Mouse (Mus musculus) embryonic facial prominence, embryonic 14.5 days (tissue): ENCODE results near the gene Ost4. TPM values are rescaled to one million over a fixed set of nuclear protein-coding genes. Genes with fewer than 3 reads are reported as not detected.
A peak's percentile ranks its signal among the peaks of the same experiment; 100 is the strongest.

Experiments used
- ATAC-seq: fragments of 200-750 bp; cut with Nextera tagmentation; 2 replicates; pipeline ENCODE4 v1.8.0; 2017; ENCODE audit warnings: low read depth, moderate number of reproducible peaks, moderate TSS enrichment
- DNase-seq: peaks from one replicate; pipeline ENCODE4 v3.0.0-alpha.2; 2015; ENCODE audit warnings: low spot score
- H3K27ac ChIP-seq: fragments of 300-500 bp; sonication (generic); replicated peaks from 2 replicates; pipeline ENCODE4 v1.5.1; 2014; ENCODE audit warnings: low read depth, mild to moderate bottlenecking, low read length, moderate library complexity
- H3K27me3 ChIP-seq: fragments of 300-500 bp; sonication (generic); replicated peaks from 2 replicates; pipeline ENCODE4 v1.6.1; 2014; ENCODE audit warnings: low read length; ENCODE audit not compliant: control insufficient read depth, insufficient read depth
- H3K36me3 ChIP-seq: fragments of 300-500 bp; sonication (generic); 2 replicates; pipeline ENCODE4 v1.6.1; 2014; ENCODE audit warnings: low read length, mixed read lengths; ENCODE audit not compliant: control insufficient read depth, insufficient read depth
- H3K4me1 ChIP-seq: fragments of 300-500 bp; sonication (generic); 2 replicates; pipeline ENCODE4 v1.6.1; 2014; ENCODE audit warnings: antibody characterized with exemption, low read length; ENCODE audit not compliant: control insufficient read depth, insufficient read depth
- H3K4me2 ChIP-seq: fragments of 300-500 bp; sonication (generic); 2 replicates; pipeline ENCODE4 v1.6.1; 2014; ENCODE audit warnings: low read depth, mild to moderate bottlenecking, low read length, moderate library complexity, mixed read lengths
- H3K4me3 ChIP-seq: fragments of 300-500 bp; sonication (generic); 2 replicates; pipeline ENCODE4 v1.5.1; 2014; ENCODE audit warnings: low read depth, mild to moderate bottlenecking, low read length
- H3K9ac ChIP-seq: fragments of 300-500 bp; sonication (generic); 2 replicates; pipeline ENCODE4 v1.6.1; 2014; ENCODE audit warnings: low read depth, mild to moderate bottlenecking, low read length, moderate library complexity, mixed read lengths
- H3K9me3 ChIP-seq: fragments of 300-500 bp; sonication (generic); 2 replicates; pipeline ENCODE4 v1.6.1; 2016; ENCODE audit warnings: low read length; ENCODE audit not compliant: control insufficient read depth
- WGBS: fragments of 180-500 bp; shearing (Covaris S2); extraction: QIAGEN DNeasy Blood & Tissue Kit; methylation state at CpG from one replicate; pipeline ENCODE4 v1.1.7; 2014; 5-methylcytosine and 5-hydroxymethylcytosine counted together
- polyA plus RNA-seq: library from polyadenylated mRNA; unstranded; fragments of >200 nt; fragmentation: Nextera tagmentation; extraction: Ambion mirVana; gene quantifications from 2 replicates; pipeline ENCODE4 v1.2.1, GENCODE M21; 2014

The Ost4 gene
- polyA plus RNA-seq, 1 experiment from 2014 or later: 572 TPM

DNA sequence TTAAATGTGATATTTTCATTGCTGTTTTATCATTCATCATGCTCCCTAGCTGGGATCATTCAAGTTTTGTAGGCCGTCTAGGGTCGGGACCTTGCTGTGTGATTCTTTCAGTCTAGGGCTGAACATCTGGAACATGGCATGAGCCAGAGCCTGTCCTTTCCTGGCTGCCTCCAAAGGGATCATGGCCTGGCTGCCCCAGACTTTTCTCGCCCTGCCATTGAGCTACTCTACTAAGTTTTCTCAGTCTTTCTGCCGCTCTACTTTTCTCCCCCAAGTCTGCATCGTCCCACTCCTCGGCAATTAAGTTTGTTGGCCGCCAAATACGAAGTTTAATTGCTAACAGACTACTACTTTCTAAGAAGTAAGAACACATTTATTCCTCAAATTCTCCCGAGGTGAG, 38.6 kb downstream of the Ost4 start:
- 13% methylated on average over 9 of the region's 9 CpGs for WGBS
- Histone ChIP-seq H3K27ac (peak overlapping the region; percentile 77), H3K9me3 (no peaks in the 10 kb centered on the region), H3K36me3 (peaks cover 62% of the 10 kb centered on the region), H3K27me3 (no peaks in the 10 kb centered on the region), H3K4me3 (peak overlapping the region; percentile 95), H3K4me1 (peaks cover 11% of the 10 kb centered on the region; the same call in 1 of the 2 replicates), H3K4me2 (peak overlapping the region; percentile 60), H3K9ac (peak overlapping the region; percentile 93)
- ATAC-seq (no peak), DNase-seq (peak; percentile 26)

DNA sequence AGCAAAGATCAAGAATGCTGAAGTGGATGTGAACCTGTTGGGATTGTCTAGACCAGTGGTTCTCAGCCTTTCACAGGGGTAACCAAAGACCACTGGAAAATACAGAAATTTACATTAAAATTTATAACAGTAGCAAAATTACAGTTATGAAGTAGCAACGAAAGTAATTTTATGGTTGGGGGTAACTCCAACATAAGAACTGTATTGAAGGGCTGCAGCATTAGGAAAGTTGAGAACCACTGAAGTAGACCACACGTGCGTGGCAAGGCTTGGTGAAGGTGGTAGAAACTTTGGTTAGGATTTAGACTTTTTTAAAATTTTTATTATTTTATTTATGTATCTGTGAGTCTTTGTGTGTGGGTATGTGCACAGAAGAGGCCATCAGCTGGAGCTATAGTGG, 39.9 kb downstream of the Ost4 start, which contains the start of gene Tmem214:
TSS of gene Tmem214 (plus strand) at position 301 of the 400 bp plus-strand sequence.
- no peaks in the 10 kb centered on the region for H3K27me3 ChIP-seq
- peak within 1 kb of the TSS; percentile 77 for H3K27ac ChIP-seq
- peaks cover 11% of the 10 kb centered on the region; the same call in 1 of the 2 replicates for H3K4me1 ChIP-seq
- H3K36me3 ChIP-seq: peaks cover 53% of the 10 kb centered on the region
- no peak for DNase-seq
- H3K9me3 ChIP-seq: no peaks in the 10 kb centered on the region
- 93% methylated on average over 3 of the region's 3 CpGs for WGBS
- peak within 1 kb of the TSS; percentile 93; the same call in 1 of the 2 replicates for H3K9ac ChIP-seq
- H3K4me2 ChIP-seq: peak within 1 kb of the TSS; percentile 60; the same call in 1 of the 2 replicates
- H3K4me3 ChIP-seq: no peak within 1 kb of the TSS
- ATAC-seq: no peak

DNA sequence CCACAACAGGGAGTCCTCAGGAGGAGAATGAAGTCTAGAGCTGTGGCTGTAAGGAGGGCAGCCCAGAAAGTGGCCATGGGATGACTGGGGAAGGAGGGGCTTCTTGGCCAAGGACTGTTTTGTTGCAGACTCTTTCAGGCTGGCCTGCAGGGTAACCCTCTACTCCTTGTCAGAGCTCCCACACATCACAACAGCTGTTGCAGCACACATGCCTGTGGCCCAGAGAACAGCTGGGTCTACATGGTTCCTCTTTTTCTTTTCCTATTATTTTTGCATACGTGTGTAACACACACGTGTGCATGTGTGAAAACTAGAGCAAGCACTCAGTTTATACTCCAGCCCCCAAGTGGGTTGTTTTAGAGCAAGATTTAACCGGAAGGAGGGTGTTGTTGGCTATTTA, 40.7 kb downstream of the Ost4 start:
- Histone ChIP-seq H3K4me2 (no peak overlapping the region), H3K27ac (no peak overlapping the region), H3K27me3 (no peaks in the 10 kb centered on the region), H3K4me1 (peaks cover 11% of the 10 kb centered on the region; the same call in 1 of the 2 replicates), H3K9me3 (no peaks in the 10 kb centered on the region), H3K4me3 (no peak overlapping the region), H3K9ac (no peak overlapping the region), H3K36me3 (peaks cover 45% of the 10 kb centered on the region)
- 92% methylated on average over 3 of the region's 3 CpGs for WGBS
- DNase-seq (no peak), ATAC-seq (no peak)

DNA sequence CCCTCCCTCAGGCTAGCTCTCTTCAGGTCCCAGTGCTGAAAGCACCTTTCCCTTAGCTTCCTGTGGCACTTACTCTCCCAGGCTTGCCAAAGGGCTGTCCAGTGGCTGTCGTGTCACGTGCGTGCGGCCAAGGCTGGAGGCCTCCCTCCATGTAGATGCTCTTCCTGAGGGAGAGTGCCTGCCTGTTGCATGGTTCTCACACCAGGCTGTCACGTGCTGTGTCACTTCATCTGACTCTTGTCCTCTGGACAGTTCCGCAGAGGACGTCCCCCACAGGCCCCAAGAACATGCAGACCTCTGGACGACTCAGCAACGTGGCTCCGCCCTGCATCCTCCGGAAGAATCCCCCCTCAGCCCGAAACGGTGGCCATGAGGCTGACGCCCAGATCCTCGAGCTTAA, 43.3 kb downstream of the Ost4 start:
- H3K27me3 ChIP-seq: no peaks in the 10 kb centered on the region
- no peak overlapping the region for H3K27ac ChIP-seq
- peaks cover 6% of the 10 kb centered on the region; the same call in 1 of the 2 replicates for H3K4me1 ChIP-seq
- no peak for ATAC-seq
- H3K4me3 ChIP-seq: no peak overlapping the region
- H3K9ac ChIP-seq: no peak overlapping the region
- no peaks in the 10 kb centered on the region for H3K9me3 ChIP-seq
- peaks cover 30% of the 10 kb centered on the region; the same call in 1 of the 2 replicates for H3K36me3 ChIP-seq
- no peak overlapping the region for H3K4me2 ChIP-seq
- 41% methylated on average over 15 of the region's 15 CpGs for WGBS
- no peak for DNase-seq

DNA sequence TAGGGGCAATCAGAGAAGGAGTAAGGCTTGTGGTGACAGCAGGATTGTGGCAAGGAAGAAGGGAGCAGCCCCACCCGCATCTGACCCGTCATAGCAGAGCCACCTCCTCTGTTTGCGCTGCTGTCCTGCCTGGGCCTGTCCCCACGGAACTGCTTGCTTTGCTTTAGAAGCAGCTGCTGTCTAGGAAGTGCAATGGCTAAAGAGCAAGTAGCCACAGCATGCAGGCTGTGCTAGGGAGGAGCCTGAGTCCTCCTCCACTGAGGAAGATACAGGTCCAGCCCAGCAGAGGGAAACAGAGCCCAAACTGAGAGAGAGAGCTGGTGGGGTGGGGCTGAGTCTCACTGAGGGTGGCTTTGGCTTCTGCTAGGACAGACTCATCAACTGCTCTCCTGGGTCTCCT, 43.7 kb downstream of the Ost4 start:
- Histone ChIP-seq H3K4me2 (no peak overlapping the region), H3K4me1 (peaks cover 3% of the 10 kb centered on the region; the same call in 1 of the 2 replicates), H3K9me3 (no peaks in the 10 kb centered on the region), H3K36me3 (peaks cover 30% of the 10 kb centered on the region; the same call in 1 of the 2 replicates), H3K27me3 (no peaks in the 10 kb centered on the region), H3K27ac (no peak overlapping the region), H3K9ac (no peak overlapping the region), H3K4me3 (no peak overlapping the region)
- ATAC-seq: peak; percentile 30; the same call in 1 of the 2 replicates
- WGBS: 34% methylated on average over 4 of the region's 4 CpGs
- DNase-seq: peak; percentile 35

DNA sequence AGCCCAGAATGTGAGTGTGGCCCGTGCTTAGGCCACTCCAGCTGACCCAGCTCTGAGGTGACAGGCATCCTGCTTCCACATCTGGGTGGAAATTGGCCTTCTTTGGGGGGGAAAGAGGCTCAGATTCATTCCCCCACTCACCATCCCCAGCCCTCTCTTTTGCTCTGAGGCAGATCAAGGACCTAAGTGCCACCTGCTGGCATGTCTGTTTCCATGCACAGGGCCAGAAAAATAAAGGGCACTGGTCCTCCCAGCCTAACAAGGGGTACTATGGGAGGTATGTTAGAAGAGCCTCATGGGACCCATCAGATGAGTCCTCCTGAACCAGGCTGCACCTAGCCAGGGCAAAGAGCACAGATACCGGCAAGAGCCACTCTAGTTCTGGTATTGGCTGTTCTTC, 51.5 kb downstream of the Ost4 start:
- WGBS: 73% methylated on average over 2 of the region's 2 CpGs
- DNase-seq (no peak), ATAC-seq (no peak)
- no peak overlapping the region for H3K4me3 ChIP-seq
- no peak overlapping the region for H3K4me2 ChIP-seq
- no peaks in the 10 kb centered on the region for H3K36me3 ChIP-seq
- no peaks in the 10 kb centered on the region for H3K4me1 ChIP-seq
- H3K9me3 ChIP-seq: no peaks in the 10 kb centered on the region
- no peaks in the 10 kb centered on the region for H3K27me3 ChIP-seq
- no peak overlapping the region for H3K9ac ChIP-seq
- no peak overlapping the region for H3K27ac ChIP-seq

Other genes with a start within 250 kb of the Ost4 start
- gene Cenpa, start 241.0 kb downstream of the Ost4 start, polyA plus RNA-seq: 209 and 251 TPM in 2 replicates
- 17.0 and 17.5 TPM in 2 replicates for gene Dpysl5, start 196.2 kb downstream of the Ost4 start, polyA plus RNA-seq
- 31.0 and 37.0 TPM in 2 replicates for gene Mapre3, start 93.1 kb downstream of the Ost4 start, polyA plus RNA-seq
- 77.1 and 77.2 TPM in 2 replicates for gene Tmem214, start 39.8 kb downstream of the Ost4 start, polyA plus RNA-seq
- gene Agbl5, start 19.1 kb downstream of the Ost4 start, polyA plus RNA-seq: 17.4 and 22.4 TPM in 2 replicates
- gene Emilin1, start 5.6 kb upstream of the Ost4 start, polyA plus RNA-seq: 200 and 225 TPM in 2 replicates
- gene Khk, start 13.6 kb upstream of the Ost4 start, polyA plus RNA-seq: 22.1 and 24.7 TPM in 2 replicates
- gene Cgref1, start 37.8 kb upstream of the Ost4 start, polyA plus RNA-seq: 30.9 and 51.1 TPM in 2 replicates
- 85.3 and 91.2 TPM in 2 replicates for gene Preb, start 52.6 kb upstream of the Ost4 start, polyA plus RNA-seq
- 0.19 TPM in 1 of 2 replicates, not detected in the other for gene Tcf23, start 60.9 kb upstream of the Ost4 start, polyA plus RNA-seq
- 189 and 195 TPM in 2 replicates for gene Atraid, start 140.5 kb upstream of the Ost4 start, polyA plus RNA-seq
- gene Slc5a6, start 141.1 kb upstream of the Ost4 start, polyA plus RNA-seq: 14.9 and 17.6 TPM in 2 replicates
- gene Cad, start 147.0 kb upstream of the Ost4 start, polyA plus RNA-seq: 29.1 and 30.2 TPM in 2 replicates
- not detected in 2 replicates for gene Dnajc5g, start 198.5 kb upstream of the Ost4 start, polyA plus RNA-seq
- 0.84 and 0.93 TPM in 2 replicates for gene Slc30a3, start 200.4 kb upstream of the Ost4 start, polyA plus RNA-seq
- gene Trim54, start 208.9 kb upstream of the Ost4 start, polyA plus RNA-seq: 11.6 and 16.3 TPM in 2 replicates
- 0.39 TPM in 1 of 2 replicates, not detected in the other for gene Ucn, start 231.0 kb upstream of the Ost4 start, polyA plus RNA-seq
- gene Mpv17, start 246.5 kb upstream of the Ost4 start, polyA plus RNA-seq: 47.7 and 54.6 TPM in 2 replicates